Mouse (Mus musculus) fat pad, adult 2 months (tissue): ENCODE data around the gene Tubgcp5.

Experiments
- DNase-seq: peaks from one replicate; pipeline ENCODE4 v3.0.0-alpha.2; 2011; ENCODE audit warnings: low read depth, low spot score; ENCODE audit errors: extremely low read depth

Tubgcp5 gene

DNA sequence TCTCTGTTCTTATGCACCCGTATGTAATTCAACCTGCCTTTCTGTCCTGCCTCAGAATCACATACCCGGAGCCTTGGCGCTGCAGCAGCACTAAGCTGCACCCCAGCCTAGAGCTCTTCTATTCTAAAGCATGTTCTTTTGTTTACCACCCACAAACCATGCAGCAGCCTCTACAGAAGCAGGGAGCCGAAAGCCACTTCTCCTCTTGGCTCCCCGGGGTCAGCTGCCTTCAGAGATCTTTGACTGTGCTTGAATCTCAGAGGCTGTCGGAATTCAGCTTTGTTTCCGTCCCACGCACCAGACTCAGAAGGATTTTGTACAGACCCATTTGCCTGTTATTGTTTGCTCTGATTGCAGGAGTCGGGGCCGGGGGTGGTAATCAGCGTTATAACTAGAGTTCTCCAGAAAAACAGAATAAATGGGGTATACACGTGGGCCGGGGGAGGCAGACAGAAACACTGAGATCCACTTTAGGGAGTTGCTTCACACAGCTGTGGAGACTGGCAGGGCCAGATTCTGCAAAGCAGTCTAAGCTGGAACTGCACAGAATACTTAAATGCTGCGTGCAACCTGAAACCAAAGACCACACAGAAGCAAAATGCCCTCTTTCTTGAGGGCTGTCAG lies 56.1 kb downstream of the Tubgcp5 start:
- no peak for DNase-seq

GRCm38 (mm10) chr7:55852787-55853186 lies 58.8 kb downstream of the Tubgcp5 start:
- DNase-seq, result no peak

GRCm38 (mm10) chr7:55855597-55855996 lies 61.6 kb downstream of the Tubgcp5 start:
- DNase-seq, result no peak

DNA sequence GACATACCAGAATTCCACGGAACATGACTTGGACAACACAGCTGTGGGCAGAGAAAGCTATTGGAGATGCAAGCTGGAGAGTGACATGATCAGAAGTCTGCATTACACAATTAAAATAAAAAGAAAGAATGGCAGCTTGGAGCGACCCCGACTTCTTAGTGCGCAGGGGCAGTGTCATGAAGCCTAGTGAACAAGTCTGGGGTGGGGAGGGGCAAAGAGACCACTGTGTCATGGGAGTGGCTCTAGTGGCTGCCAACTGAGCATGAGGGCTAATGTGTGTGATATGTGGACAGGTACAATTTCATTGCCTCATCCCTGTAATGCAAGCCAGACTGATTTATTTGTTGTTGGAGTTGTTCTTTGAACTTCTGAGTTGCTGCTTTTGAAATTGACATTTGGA lies 62.8 kb downstream of the Tubgcp5 start:
- no peak for DNase-seq

DNA sequence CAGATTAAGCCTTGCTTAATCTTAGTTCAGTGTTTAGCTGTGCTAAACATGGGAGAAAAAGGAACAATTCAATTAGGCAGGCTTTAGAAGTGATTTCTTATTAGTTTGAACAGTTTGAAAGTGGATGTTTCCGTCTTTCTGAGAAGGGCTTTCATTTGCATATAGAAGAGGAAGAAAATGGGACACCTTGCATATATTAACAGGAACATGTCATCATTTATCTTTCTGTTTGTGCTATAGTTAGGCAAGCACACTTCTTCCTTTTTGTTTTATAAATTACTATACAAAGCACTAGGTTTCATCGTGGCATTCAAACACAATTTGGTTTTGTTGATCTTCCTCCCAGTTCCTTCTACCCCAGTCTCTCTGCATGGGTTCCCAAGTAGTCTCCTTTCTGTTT lies 63.8 kb downstream of the Tubgcp5 start:
- DNase-seq, result no peak

GRCm38 (mm10) chr7:55858836-55859517 lies 65.0 kb downstream of the Tubgcp5 start:
- no peak for DNase-seq

- DNase-seq, result no peak
These were observed 65.5 kb downstream of the Tubgcp5 start for GRCm38 (mm10) chr7:55859518-55859872.

- DNase-seq, result no peak
These were observed 66.0 kb downstream of the Tubgcp5 start for GRCm38 (mm10) chr7:55859956-55860355.

- no peak for DNase-seq
These were observed 67.2 kb downstream of the Tubgcp5 start for GRCm38 (mm10) chr7:55861175-55861574.

DNA sequence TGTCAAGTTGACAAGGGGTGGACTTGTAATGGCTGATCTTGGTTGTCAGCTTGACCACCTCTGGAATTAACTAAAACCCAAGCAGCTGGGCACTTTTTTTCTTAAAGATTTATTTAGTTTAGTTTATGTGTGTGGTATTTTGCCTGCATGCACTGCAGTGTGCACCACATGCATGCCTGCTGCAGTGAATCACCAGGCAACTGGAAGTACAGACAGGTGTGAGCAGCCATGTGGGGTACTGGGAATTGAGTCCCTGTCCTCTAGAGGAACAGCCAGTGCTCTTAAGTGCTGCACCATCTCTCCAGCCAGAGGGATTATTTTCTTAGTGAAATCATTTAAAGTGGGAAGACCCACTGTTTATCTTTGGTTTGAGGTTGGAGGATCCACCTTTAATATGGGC lies 71.1 kb downstream of the Tubgcp5 start:
- no peak for DNase-seq

DNA sequence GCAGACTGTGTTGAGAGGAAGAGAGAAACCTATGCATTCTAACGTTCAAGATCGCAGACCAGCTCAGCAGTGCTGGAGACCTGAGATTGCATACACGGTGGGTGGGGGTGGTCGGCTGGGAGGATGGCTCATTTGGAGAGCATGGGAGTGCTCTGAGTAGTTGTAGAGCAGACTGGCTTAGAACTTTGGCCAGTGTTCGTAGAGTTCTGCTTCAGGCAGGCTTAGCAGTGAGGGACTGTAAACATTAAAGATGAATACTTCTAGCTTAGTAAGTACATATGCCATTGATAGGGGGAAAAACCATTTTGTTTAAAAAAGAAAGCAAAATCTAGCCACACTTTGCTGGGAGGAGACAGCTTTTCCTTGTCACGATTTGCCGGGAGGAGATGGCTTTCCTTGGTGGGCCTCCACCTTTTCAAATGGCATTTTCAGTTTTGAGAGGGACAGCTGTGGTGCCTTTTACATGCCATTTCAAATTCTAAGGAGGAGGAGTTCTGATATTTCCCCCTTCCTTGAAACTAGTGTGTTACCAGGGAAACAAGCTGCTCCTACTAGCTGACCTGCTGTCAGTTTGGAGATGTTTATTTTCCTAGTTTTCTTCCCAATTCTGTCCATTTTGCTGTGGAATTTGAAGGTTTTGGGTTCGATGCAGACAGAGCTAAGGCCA lies 71.9 kb downstream of the Tubgcp5 start:
- no peak for DNase-seq

DNA sequence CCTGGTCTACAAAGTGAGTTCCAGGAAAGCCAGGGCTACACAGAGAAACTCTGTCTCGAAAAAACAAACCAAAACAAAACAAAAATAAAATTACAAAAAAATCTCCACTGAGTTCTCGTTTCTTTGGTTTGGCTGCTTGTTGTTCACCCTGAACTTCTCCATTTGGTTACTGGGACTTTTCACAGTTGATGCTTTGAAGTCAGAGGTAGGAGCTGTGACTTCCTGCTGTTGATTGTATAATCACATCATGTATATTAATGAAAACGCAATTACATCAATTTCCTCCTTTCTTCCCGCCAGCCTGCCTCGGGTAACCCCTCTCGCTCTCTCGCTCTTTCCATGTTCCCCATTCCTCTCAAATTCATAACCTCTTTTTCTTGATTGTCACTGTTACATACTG lies 74.3 kb downstream of the Tubgcp5 start:
- no peak for DNase-seq

DNA sequence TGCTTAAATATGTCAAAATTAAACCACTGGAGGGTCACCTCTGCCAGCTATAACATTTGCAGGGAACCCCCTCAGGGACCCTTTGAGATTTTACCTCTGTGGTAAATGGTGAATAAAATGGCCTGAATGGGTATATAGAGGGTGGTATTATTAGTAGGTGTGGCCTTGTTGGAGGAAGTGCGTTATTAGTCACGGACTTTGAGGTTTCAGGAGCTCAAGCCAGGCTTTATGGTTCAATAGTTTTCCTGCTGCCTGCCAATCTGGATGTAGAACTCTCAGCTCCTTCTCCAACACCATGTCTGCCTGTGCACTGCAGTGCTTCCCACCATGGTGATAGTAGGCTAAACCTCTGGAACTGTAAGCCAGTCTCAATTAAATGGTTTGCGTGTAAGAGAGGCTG lies 75.3 kb downstream of the Tubgcp5 start:
- DNase-seq, result no peak

DNA sequence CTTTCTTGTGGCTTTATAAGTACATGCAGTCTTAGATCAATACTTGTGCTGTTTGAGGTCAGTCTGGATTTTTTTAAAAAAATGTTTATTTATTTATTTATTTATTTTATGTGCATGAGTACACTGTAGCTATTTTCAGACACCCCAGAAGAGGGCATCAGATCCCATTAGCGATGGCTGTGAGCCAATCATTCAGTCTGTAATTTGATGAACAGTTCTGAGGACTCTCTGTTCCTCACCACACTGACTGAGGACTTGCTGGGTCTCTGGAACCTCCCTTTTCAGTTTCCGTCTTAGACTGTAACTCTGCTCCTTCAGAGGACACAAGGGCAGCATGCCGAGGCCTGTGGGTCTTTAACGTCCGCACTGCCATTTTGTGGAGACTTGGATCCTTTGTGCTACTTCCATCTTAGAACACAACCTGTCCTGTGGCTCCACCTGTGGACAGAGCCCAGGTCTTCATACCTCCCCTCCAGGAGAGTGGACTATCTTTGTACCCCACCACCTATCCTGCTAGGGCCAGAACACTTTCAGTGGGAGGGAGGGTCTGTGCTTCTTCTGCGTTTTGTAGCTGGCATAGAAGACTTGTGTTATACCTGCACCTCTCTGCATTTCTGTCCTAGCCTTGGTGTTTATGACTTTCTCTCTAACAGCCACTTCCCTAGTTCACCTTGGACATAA lies 76.5 kb downstream of the Tubgcp5 start:
- no peak for DNase-seq

DNA sequence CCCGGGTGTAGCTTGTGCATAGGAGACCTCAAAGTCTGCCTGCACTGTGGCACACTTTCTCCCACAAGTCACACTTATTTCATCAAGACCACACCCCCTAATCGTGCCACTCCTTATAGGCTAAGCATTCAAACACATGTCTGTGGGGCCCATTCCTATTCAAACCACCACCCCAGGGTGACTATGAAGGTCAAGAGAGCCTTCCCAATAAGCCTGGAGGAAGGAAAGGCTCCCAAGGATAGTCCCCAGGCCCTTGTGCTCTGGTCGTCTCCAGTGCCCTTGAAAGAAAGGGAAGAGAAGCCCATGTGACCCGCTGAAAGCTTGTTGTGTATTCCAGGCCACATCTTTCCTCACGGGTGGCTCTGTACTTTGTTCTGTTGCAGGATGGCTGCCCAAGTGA lies 77.5 kb downstream of the Tubgcp5 start:
- DNase-seq, result no peak

GRCm38 (mm10) chr7:55874703-55875102 lies 80.7 kb downstream of the Tubgcp5 start:
- DNase-seq, result no peak

GRCm38 (mm10) chr7:55877721-55878120 lies 83.8 kb downstream of the Tubgcp5 start:
- peak; percentile 95 for DNase-seq

DNA sequence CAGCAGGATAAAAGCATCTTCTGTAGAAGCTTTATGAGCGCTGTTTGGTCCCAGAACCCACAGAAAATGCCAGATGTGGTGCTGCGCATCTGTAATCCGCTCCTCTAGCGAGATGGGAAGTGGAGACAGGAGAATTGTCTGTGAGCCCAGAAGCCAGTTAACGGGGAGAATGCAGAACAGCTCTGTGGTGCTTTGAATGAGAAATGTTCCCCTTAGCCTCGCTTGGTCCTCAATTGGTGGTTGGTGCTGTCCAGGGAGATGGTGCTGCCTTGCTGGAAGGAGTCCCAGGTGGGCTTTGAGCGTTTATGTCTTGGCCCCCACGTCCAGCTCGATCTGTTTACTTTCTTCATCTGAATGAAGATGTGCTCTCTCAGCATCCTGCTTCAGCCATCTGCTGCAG lies 86.9 kb downstream of the Tubgcp5 start:
- no peak for DNase-seq
